In genomic region chr4:129695815-129696157, GRCm38 (mm10) we compare ENCODE assay signal across 8 mouse cellular contexts. TPM values are rescaled to one million over a fixed set of nuclear protein-coding genes. Genes with fewer than 3 reads are reported as not detected.
DNase-seq lines count a peak whose midpoint lies in the region; ATAC-seq and TF ChIP-seq lines count a peak whose summit lies in the region.

No protein-coding gene starts in this region.

- ATAC-seq in kidney, postnatal 0 days (replicated peaks; ENCODE audit: low FRiP score, low read depth): no peak
- ATAC-seq in embryonic facial prominence, embryonic 12.5 days (ENCODE audit: insufficient number of reproducible peaks, insufficient read depth, low FRiP score, low TSS enrichment): no peak
- ATAC-seq in intestine, embryonic 15.5 days: no peak

- H3K9me3 ChIP-seq in kidney, postnatal 0 days (replicated peaks; ENCODE audit: low read length): no peaks in the 10 kb centered on the region
- H3K9me3 ChIP-seq in embryonic facial prominence, embryonic 12.5 days: no peaks in the 10 kb centered on the region
- H3K9me3 ChIP-seq in intestine, embryonic 15.5 days: no peaks in the 10 kb centered on the region

- peaks cover 27% of the 10 kb centered on the region for H3K36me3 ChIP-seq in kidney, postnatal 0 days (ENCODE audit: insufficient read depth, low read length)
- H3K36me3 ChIP-seq in embryonic facial prominence, embryonic 12.5 days: peaks cover 36% of the 10 kb centered on the region
- peaks cover 12% of the 10 kb centered on the region for H3K36me3 ChIP-seq in intestine, embryonic 15.5 days
- peaks cover 5% of the 10 kb centered on the region for H3K36me3 ChIP-seq in myocyte (ENCODE audit: control insufficient read depth, insufficient read depth)

- 16% methylated on average over 6 of the region's 6 CpGs for WGBS in kidney, postnatal 0 days
- WGBS in embryonic facial prominence, embryonic 12.5 days: 24% methylated on average over 6 of the region's 6 CpGs
- WGBS in intestine, embryonic 15.5 days: 16% methylated on average over 6 of the region's 6 CpGs

- DNase-seq in kidney, postnatal 0 days (ENCODE audit: low spot score): no peak
- DNase-seq in kidney, postnatal 4 days: no peak
- DNase-seq in adrenal gland, postnatal 4 days (ENCODE audit: low spot score in 2 of 2): no peak
- no peak for DNase-seq in gastrocnemius, postnatal 25 days
- DNase-seq in layer of hippocampus, postnatal 14 days (ENCODE audit: low spot score in 2 of 2): no peak

- peak overlapping the region; percentile 83 for H3K4me3 ChIP-seq in kidney, postnatal 0 days (replicated peaks; ENCODE audit: low read depth, low read length)
- peak overlapping the region; percentile 63 for H3K4me3 ChIP-seq in embryonic facial prominence, embryonic 12.5 days
- peak overlapping the region; percentile 75 for H3K4me3 ChIP-seq in intestine, embryonic 15.5 days (replicated peaks)
- peak overlapping the region; percentile 66 for H3K4me3 ChIP-seq in myocyte

- H3K9ac ChIP-seq in kidney, postnatal 0 days (ENCODE audit: low read depth, low read length): peak overlapping the region; percentile 70
- H3K9ac ChIP-seq in embryonic facial prominence, embryonic 12.5 days: peak overlapping the region; percentile 74
- H3K9ac ChIP-seq in intestine, embryonic 15.5 days: peak overlapping the region; percentile 63

- TF ChIP-seq CTCF in kidney, postnatal 0 days (IDR thresholded peaks at IDR 0.05; ENCODE audit: low read depth): no peak

- no peaks in the 10 kb centered on the region for H3K79me2 ChIP-seq in myocyte (ENCODE audit: control insufficient read depth, insufficient read depth)

- H3K27me3 ChIP-seq in kidney, postnatal 0 days (ENCODE audit: insufficient read depth, low read length): no peaks in the 10 kb centered on the region
- H3K27me3 ChIP-seq in embryonic facial prominence, embryonic 12.5 days: no peaks in the 10 kb centered on the region
- no peaks in the 10 kb centered on the region for H3K27me3 ChIP-seq in intestine, embryonic 15.5 days (replicated peaks)
- H3K27me3 ChIP-seq in myocyte (ENCODE audit: control insufficient read depth, insufficient read depth, insufficient read length): no peaks in the 10 kb centered on the region

- peak overlapping the region; percentile 74 for H3ac ChIP-seq in myocyte (ENCODE audit: control insufficient read depth, insufficient read length)

- no peak for TF ChIP-seq POLR2A in myocyte (IDR thresholded peaks at IDR 0.05; ENCODE audit: insufficient read length, low read depth)

- H3K4me2 ChIP-seq in kidney, postnatal 0 days (ENCODE audit: low read length): peak overlapping the region; percentile 70
- peak overlapping the region; percentile 59 for H3K4me2 ChIP-seq in embryonic facial prominence, embryonic 12.5 days (replicated peaks)
- peak overlapping the region; percentile 83 for H3K4me2 ChIP-seq in intestine, embryonic 15.5 days (replicated peaks)
- peak overlapping the region; percentile 88 for H3K4me2 ChIP-seq in myocyte (ENCODE audit: low read depth)

- H3K27ac ChIP-seq in kidney, postnatal 0 days: peak overlapping the region; percentile 85
- no peak overlapping the region for H3K27ac ChIP-seq in embryonic facial prominence, embryonic 12.5 days
- H3K27ac ChIP-seq in intestine, embryonic 15.5 days: no peak overlapping the region

- 0 out of 2 replicates have a peak, but pooled peaks cover 6% of the 10 kb centered on the region for H3K4me1 ChIP-seq in kidney, postnatal 0 days (replicated peaks; ENCODE audit: insufficient read depth, low read length)
- H3K4me1 ChIP-seq in embryonic facial prominence, embryonic 12.5 days: peaks cover 22% of the 10 kb centered on the region
- peaks cover 7% of the 10 kb centered on the region for H3K4me1 ChIP-seq in intestine, embryonic 15.5 days (replicated peaks)

TF ChIP-seq in myocyte, 11 proteins besides CTCF, POLR2A, EP300 and RAD21:
- TF ChIP-seq E2F4 (IDR thresholded peaks at IDR 0.05; ENCODE audit: insufficient read depth): no peak
- no peak for TF ChIP-seq MYOD1 (IDR thresholded peaks at IDR 0.05; ENCODE audit: control insufficient read depth in 1 of 3, insufficient read length in 2 of 3, low read depth in 2 of 3)
- no peak for TF ChIP-seq USF1 (IDR thresholded peaks at IDR 0.05; ENCODE audit: low read depth)
- no peak for TF ChIP-seq TCF3 (IDR thresholded peaks at IDR 0.05; ENCODE audit: insufficient read length, low read depth)
- TF ChIP-seq TCF12 (IDR thresholded peaks at IDR 0.05; ENCODE audit: insufficient read depth, poor library complexity, severe bottlenecking): no peak
- no peak for TF ChIP-seq MAX (IDR thresholded peaks at IDR 0.05; ENCODE audit: low read depth)
- no peak for TF ChIP-seq REST (IDR thresholded peaks at IDR 0.05; ENCODE audit: insufficient read depth, insufficient read length)
- no peak for TF ChIP-seq CEBPB (IDR thresholded peaks at IDR 0.05; ENCODE audit: insufficient read depth, poor library complexity, severe bottlenecking)
- no peak for TF ChIP-seq POLR2AphosphoS2 (IDR thresholded peaks at IDR 0.05; ENCODE audit: insufficient read length, low read depth)

RNA-seq across cellular contexts. Expression of gene Tmem39b, which starts 0.9 kb away (rescaled TPM):
- polyA plus RNA-seq in kidney, postnatal 0 days (2015; fragmentation: Nextera tagmentation; extraction: Ambion mirVana): 12.4 and 12.9 TPM in 2 replicates
- 16.5 and 18.7 TPM in 2 replicates for polyA plus RNA-seq in embryonic facial prominence, embryonic 12.5 days (2016; fragmentation: Nextera tagmentation; extraction: Ambion mirVana)
- polyA plus RNA-seq in intestine, embryonic 15.5 days (2015; fragmentation: Nextera tagmentation; extraction: Ambion mirVana): 9.3 and 9.4 TPM in 2 replicates
- polyA plus RNA-seq in myocyte (2012; fragmentation: generic; extraction: Trizol): 9.7 TPM
- 10 to 100 TPM; 15.9 to 19.4 TPM for total RNA-seq in adrenal gland, postnatal 4 days (2021)
- total RNA-seq in gastrocnemius, postnatal 25 days (2021): 1 to 10 TPM; 3.5 to 4.7 TPM
- total RNA-seq in layer of hippocampus, postnatal 14 days (2021): 10 to 100 TPM; 12.8 to 15.2 TPM

RNA-seq across cellular contexts. Expression of gene Kpna6, which starts 23.2 kb away (rescaled TPM):
- 11.7 and 12.7 TPM in 2 replicates for polyA plus RNA-seq in kidney, postnatal 0 days (2015; fragmentation: Nextera tagmentation; extraction: Ambion mirVana)
- polyA plus RNA-seq in embryonic facial prominence, embryonic 12.5 days (2016; fragmentation: Nextera tagmentation; extraction: Ambion mirVana): 14.4 and 15.3 TPM in 2 replicates
- 14.1 and 14.2 TPM in 2 replicates for polyA plus RNA-seq in intestine, embryonic 15.5 days (2015; fragmentation: Nextera tagmentation; extraction: Ambion mirVana)
- polyA plus RNA-seq in myocyte (2012; fragmentation: generic; extraction: Trizol): 32.2 TPM
- 10 to 100 TPM; 79.1 TPM for total RNA-seq in adrenal gland, postnatal 4 days (2021)
- total RNA-seq in gastrocnemius, postnatal 25 days (2021): 10 to 100 TPM; 64.6 to 77.1 TPM
- 10 to 100 TPM; 88.9 to 93.4 TPM for total RNA-seq in layer of hippocampus, postnatal 14 days (2021)

RNA-seq across cellular contexts. Expression of gene Khdrbs1, which starts 46.3 kb away (rescaled TPM):
- polyA plus RNA-seq in kidney, postnatal 0 days (2015; fragmentation: Nextera tagmentation; extraction: Ambion mirVana): 86.4 and 90.6 TPM in 2 replicates
- 191 and 204 TPM in 2 replicates for polyA plus RNA-seq in embryonic facial prominence, embryonic 12.5 days (2016; fragmentation: Nextera tagmentation; extraction: Ambion mirVana)
- polyA plus RNA-seq in intestine, embryonic 15.5 days (2015; fragmentation: Nextera tagmentation; extraction: Ambion mirVana): 83.6 and 95.9 TPM in 2 replicates
- polyA plus RNA-seq in myocyte (2012; fragmentation: generic; extraction: Trizol): 40.4 TPM
- total RNA-seq in adrenal gland, postnatal 4 days (2021): 100 to 1,000 TPM; 122 to 138 TPM
- 10 to 100 TPM; 21.5 to 25.7 TPM for total RNA-seq in gastrocnemius, postnatal 25 days (2021)
- 10 to 100 TPM; 83.3 to 85.6 TPM for total RNA-seq in layer of hippocampus, postnatal 14 days (2021)

RNA-seq across cellular contexts. Expression of gene Txlna, which starts 54.9 kb away (rescaled TPM):
- 42.9 and 50.3 TPM in 2 replicates for polyA plus RNA-seq in kidney, postnatal 0 days (2015; fragmentation: Nextera tagmentation; extraction: Ambion mirVana)
- polyA plus RNA-seq in embryonic facial prominence, embryonic 12.5 days (2016; fragmentation: Nextera tagmentation; extraction: Ambion mirVana): 100 TPM in 2 replicates
- 57.4 and 60.8 TPM in 2 replicates for polyA plus RNA-seq in intestine, embryonic 15.5 days (2015; fragmentation: Nextera tagmentation; extraction: Ambion mirVana)
- polyA plus RNA-seq in myocyte (2012; fragmentation: generic; extraction: Trizol): 23.6 TPM
- total RNA-seq in adrenal gland, postnatal 4 days (2021): 10 to 100 TPM; 73.6 to 79.8 TPM
- total RNA-seq in gastrocnemius, postnatal 25 days (2021): 10 to 100 TPM; 18.0 to 19.4 TPM
- 10 to 100 TPM; 39.8 to 46.9 TPM for total RNA-seq in layer of hippocampus, postnatal 14 days (2021)
